Mouse (Mus musculus) layer of hippocampus, adult 6 months (tissue): ENCODE measurements around the gene Dhtkd1. TPM values are rescaled to one million over a fixed set of nuclear protein-coding genes. Genes with fewer than 3 reads are reported as not detected.

Source experiments
- long read RNA-seq, 2 experiments: library from polyadenylated mRNA; unstranded; transcript quantifications; one replicate each; pipeline ENCODE4 v2.0.0; 2019 to 2020
- polyA plus RNA-seq: library from polyadenylated mRNA; unstranded; fragments of <200 nt; fragmentation: Nextera tagmentation; gene quantifications from 2 replicates; pipeline ENCODE4 v1.2.3, GENCODE M21; 2021

Gene Dhtkd1
- polyA plus RNA-seq: 0.84 and 1.2 TPM in 2 replicates
- long read RNA-seq, experiment 1, partial matches to known transcripts: 2 of 3 reads
- long read RNA-seq, experiment 1, other reads (novel, unspliced or antisense): 1 of 3 reads
- long read RNA-seq, experiment 2, partial matches to known transcripts: 0 of 1 reads
- long read RNA-seq, experiment 2, other reads (novel, unspliced or antisense): 1 of 1 reads

DNA sequence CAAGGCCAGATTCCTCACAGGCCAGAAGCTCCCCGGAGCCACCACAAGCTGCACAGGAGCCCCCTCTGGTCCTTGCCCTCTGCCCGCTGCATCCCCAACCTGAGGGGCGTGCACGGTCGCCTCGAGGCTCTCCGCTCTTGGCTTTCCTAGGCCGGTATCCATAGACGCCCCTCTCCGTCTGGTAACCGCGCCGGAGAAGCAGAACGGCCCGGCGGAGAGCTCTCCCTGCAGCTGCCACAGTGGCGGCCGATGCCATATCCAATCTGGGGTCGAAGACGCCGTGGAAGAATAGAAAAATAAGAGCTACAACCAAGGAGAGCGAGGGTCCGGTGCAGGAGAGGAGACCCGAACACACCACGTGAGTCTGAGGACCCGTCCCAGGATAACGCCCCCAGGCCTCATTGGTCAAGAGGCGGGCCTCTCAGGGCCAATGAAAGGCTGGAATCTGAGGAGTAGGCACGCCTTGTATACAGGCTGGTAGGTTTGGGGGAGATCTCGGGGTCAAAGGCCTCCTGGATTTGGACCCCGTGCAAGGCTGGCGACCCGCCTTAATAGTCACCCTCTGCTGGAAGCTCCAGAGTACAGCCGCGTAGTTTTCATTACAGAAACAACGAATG lies at the start of gene Dhtkd1:
Gene Dhtkd1 (minus strand): TSS at position 377 of the 617 bp plus-strand sequence.

DNA sequence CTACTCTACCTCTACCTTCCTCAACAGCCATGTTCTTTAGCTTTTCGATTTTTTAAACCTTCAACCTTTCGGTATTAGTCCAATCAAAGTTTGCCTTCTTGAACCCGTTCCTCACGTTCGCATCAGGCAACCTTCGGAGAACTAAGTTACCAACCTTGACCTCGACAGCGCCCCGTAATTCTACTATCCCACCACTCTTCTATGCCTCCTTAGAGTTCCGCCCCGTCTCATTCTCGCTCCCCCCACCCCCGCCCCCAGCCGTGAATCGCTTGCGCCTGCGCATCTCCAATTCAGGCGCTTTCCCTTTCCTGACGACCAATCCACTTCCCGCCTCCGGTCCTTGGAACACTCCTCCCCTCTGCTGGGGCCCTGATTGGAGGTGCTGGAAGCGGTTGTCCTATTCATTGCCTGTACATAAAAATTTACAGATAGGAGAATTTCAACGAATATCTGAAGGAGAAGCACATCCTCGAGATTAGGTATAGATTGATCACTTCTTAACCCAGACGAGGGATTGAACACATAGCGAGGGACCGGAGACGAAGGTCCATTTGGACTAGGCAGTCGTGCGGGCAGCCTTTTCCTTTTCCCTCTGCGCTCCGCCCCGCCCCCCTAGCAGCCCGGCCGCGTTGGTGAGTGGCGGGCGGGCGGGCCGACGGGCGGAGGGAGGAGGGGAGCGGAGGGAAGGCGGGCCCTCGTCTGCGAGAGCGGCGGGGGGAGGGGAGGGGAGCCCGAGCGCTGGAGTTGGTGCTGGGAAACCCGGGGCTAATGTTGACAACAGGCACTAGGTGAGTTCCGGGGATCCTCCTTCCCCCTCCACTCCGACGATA lies 8.4 kb upstream of the Dhtkd1 start, which contains the start of gene Upf2:
Gene Upf2 (plus strand): TSS at position 704 of the 830 bp plus-strand sequence.

DNA sequence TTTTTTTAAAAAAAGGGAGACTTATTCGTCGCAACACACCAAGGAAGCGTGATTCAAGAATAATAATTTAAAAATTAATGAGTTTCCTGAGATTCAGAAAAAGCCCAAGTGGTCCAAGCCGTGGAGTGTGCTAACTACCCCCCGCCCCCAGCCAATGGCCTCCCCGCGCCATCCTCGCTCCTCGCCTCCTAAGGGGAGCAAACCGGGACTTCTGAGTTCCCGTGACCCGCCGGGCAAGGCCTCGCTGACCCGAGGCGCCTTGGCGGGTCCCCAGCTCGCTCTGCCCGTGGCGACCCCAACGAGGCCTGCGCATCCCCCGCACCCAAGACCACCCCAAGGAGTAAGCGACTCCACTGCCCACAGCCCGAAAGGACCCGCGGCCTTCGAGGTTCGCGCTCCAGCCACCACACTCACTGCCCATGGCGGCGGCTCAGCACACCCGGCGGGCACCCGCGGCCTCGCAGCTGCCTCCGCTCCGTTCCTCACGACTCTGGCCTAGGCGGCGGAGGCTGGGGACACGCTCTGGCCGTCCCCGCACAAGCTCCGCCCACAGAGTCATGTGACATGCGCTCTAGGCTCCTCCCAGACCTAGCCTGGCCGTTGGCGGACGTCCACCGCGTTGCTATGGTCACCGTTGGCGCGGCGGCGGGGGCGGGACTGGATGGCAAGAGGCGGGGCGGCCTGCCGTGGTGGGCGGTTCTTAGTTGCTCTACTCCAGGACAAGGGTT lies 47.6 kb downstream of the Dhtkd1 start, which contains the start of gene Sec61a2:
Gene Sec61a2 (minus strand): TSS at position 590 of the 728 bp plus-strand sequence.

DNA sequence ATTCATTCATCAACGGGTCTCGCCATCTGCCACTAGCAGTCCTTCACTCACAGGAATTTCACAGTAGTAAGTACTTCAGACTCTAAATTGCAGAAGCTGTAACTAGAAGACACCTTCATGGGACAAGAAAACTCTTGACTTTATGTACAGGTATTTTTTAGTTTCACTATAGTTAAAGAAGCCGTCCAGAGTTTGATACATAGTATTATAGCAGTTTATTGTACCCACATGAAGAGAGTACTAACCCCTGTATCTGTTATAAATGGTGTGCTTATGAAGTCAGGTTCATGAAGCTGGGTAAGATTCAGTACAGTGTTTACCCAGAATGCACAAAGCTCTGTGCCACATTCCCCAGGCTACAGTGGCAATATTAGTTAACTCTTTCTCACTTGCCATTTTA lies 79.8 kb downstream of the Dhtkd1 start, which contains the start of gene Gm13199:
Gene Gm13199 (minus strand): TSS at position 101 of the 400 bp plus-strand sequence.

Other genes with a start within 250 kb of the Dhtkd1 start
- 37.9 and 52.7 TPM in 2 replicates for gene Camk1d, start 228.3 kb downstream of the Dhtkd1 start, polyA plus RNA-seq
- gene Nudt5, start 97.8 kb downstream of the Dhtkd1 start, polyA plus RNA-seq: 14.9 and 17.4 TPM in 2 replicates
- 190 and 201 TPM in 2 replicates for gene Cdc123, start 97.6 kb downstream of the Dhtkd1 start, polyA plus RNA-seq
- not detected in 2 replicates for gene Gm13199, start 79.9 kb downstream of the Dhtkd1 start, polyA plus RNA-seq
- 29.7 and 31.8 TPM in 2 replicates for gene Sec61a2, start 47.4 kb downstream of the Dhtkd1 start, polyA plus RNA-seq
- gene Upf2, start 8.7 kb upstream of the Dhtkd1 start, polyA plus RNA-seq: 4.7 and 4.8 TPM in 2 replicates
- gene Proser2, start 187.4 kb upstream of the Dhtkd1 start, polyA plus RNA-seq: 2.6 and 2.8 TPM in 2 replicates